Mouse (Mus musculus) spleen, adult 2 months (tissue): ENCODE data around the gene Gfm2.

Source experiments
- CTCF ChIP-seq: fragments of 200-500 bp; IDR thresholded peaks from 2 replicates; pipeline ENCODE4 v1.5.1; 2011; ENCODE audit warnings: mild to moderate bottlenecking, inconsistent platforms; ENCODE audit not compliant: insufficient read depth, insufficient read length, insufficient replicate concordance; ENCODE audit errors: extremely low read depth
- POLR2A ChIP-seq: fragments of 200-500 bp; IDR thresholded peaks from 2 replicates; pipeline ENCODE4 v1.6.1; 2011; ENCODE audit warnings: low read depth, low read length, inconsistent platforms

DNA sequence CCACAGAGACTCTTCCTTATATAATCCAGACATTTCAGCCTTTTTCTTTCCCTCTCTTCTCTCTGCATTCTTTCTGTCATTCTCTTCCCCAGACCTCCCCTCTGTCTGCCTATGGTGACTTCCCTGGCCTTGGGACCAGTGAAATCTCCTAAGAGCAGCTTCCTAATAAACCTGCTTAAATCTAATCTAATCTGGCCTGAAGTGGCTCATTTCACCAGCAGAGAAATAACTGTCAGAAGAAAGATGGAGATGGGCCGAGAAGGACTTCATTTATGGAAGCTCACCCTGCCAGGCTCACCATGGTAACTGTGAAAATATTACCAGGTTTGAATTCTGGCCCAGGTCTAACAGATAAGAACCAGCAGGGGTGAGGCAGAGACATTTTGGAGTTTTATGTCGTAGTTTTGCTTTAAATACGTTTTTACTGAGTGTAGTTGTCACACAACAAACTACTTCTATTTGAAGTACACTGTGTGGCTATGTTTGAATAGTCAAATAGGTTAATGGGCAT, 70.8 kb downstream of the Gfm2 start:
- TF ChIP-seq CTCF (no peak), POLR2A (no peak)
